Mouse (Mus musculus) gonadal fat pad, adult 2 months (tissue): ENCODE results near the gene Foxb1. TPM values are rescaled to one million over a fixed set of nuclear protein-coding genes. Genes with fewer than 3 reads are reported as not detected.

ENCODE experiments used
- DNase-seq: peaks from one replicate; pipeline ENCODE4 v3.0.0-alpha.2; 2012; ENCODE audit warnings: low read depth
- polyA plus RNA-seq: library from polyadenylated mRNA; depleted of rRNA; stranded (reverse); fragments of >200 nt; gene quantifications from 2 replicates; pipeline ENCODE4 v1.2.3, GENCODE M21; 2012; rRNA removed

The Foxb1 gene
- polyA plus RNA-seq, result not detected in 2 replicates

GRCm38 (mm10) chr9:69760371-69761301 is at the start of gene Foxb1:
Foxb1 (minus strand) TSS chr9:69760940.
- DNase-seq, result no peak

- DNase-seq, result no peak
Observed at GRCm38 (mm10) chr9:69790562-69790961, 29.8 kb upstream of the Foxb1 start.

GRCm38 (mm10) chr9:69779996-69780395 is 19.3 kb upstream of the Foxb1 start:
- DNase-seq, result no peak

GRCm38 (mm10) chr9:69769949-69770585 is 9.3 kb upstream of the Foxb1 start:
- no peak for DNase-seq

GRCm38 (mm10) chr9:69769091-69769948 is 8.6 kb upstream of the Foxb1 start:
- DNase-seq, result no peak

GRCm38 (mm10) chr9:69768136-69768875 is 7.6 kb upstream of the Foxb1 start:
- DNase-seq, result no peak

GRCm38 (mm10) chr9:69767421-69767820 is 6.7 kb upstream of the Foxb1 start:
- no peak for DNase-seq

- DNase-seq, result no peak
Observed at GRCm38 (mm10) chr9:69766936-69767335, 6.2 kb upstream of the Foxb1 start.

GRCm38 (mm10) chr9:69766301-69766700 is 5.6 kb upstream of the Foxb1 start:
- DNase-seq, result no peak

- DNase-seq, result no peak
Observed at GRCm38 (mm10) chr9:69765483-69766050, 4.8 kb upstream of the Foxb1 start.

- DNase-seq, result no peak
Observed at GRCm38 (mm10) chr9:69764586-69765482, 4.1 kb upstream of the Foxb1 start.

GRCm38 (mm10) chr9:69763681-69764585 is 3.2 kb upstream of the Foxb1 start:
- DNase-seq, result no peak

- DNase-seq, result no peak
Observed at GRCm38 (mm10) chr9:69762703-69763102, 2.0 kb upstream of the Foxb1 start.

GRCm38 (mm10) chr9:69762221-69762620 is 1.5 kb upstream of the Foxb1 start:
- no peak for DNase-seq

GRCm38 (mm10) chr9:69761569-69761968 is 829 bp upstream of the Foxb1 start:
- no peak for DNase-seq

- no peak for DNase-seq
Observed at GRCm38 (mm10) chr9:69759721-69760221, 969 bp downstream of the Foxb1 start.

- no peak for DNase-seq
Observed at GRCm38 (mm10) chr9:69758946-69759615, 1.7 kb downstream of the Foxb1 start.

GRCm38 (mm10) chr9:69758506-69758905 is 2.2 kb downstream of the Foxb1 start:
- no peak for DNase-seq
